Mouse (Mus musculus) liver, embryonic 16.5 days (tissue): ENCODE measurements around the gene Washc4. TPM values are rescaled to one million over a fixed set of nuclear protein-coding genes. Genes with fewer than 3 reads are reported as not detected.
A peak's percentile ranks its signal among the peaks of the same experiment; 100 is the strongest.

Experiments
- ATAC-seq: fragments of 200-750 bp; cut with Nextera tagmentation; 2 replicates; pipeline ENCODE4 v1.8.0; 2017; ENCODE audit warnings: low read depth, mild to moderate bottlenecking, moderate number of reproducible peaks, moderate library complexity
- H3K27ac ChIP-seq: fragments of 300-500 bp; sonication (generic); 2 replicates; pipeline ENCODE4 v1.5.1; 2014; ENCODE audit warnings: mild to moderate bottlenecking, low read length
- H3K27me3 ChIP-seq: fragments of 300-500 bp; sonication (generic); 2 replicates; pipeline ENCODE4 v1.6.1; 2014; ENCODE audit warnings: low read depth, low read length, mixed read lengths; ENCODE audit not compliant: control insufficient read depth, insufficient read depth
- H3K36me3 ChIP-seq: fragments of 300-500 bp; sonication (generic); 2 replicates; pipeline ENCODE4 v1.6.1; 2014; ENCODE audit warnings: mild to moderate bottlenecking; ENCODE audit not compliant: control insufficient read depth, insufficient read depth
- H3K4me1 ChIP-seq: fragments of 300-500 bp; sonication (generic); 2 replicates; pipeline ENCODE4 v1.6.1; 2014; ENCODE audit warnings: low read depth, low read length, mixed read lengths; ENCODE audit not compliant: control insufficient read depth
- H3K4me2 ChIP-seq: fragments of 300-500 bp; sonication (generic); 2 replicates; pipeline ENCODE4 v1.6.1; 2014; ENCODE audit warnings: low read depth, low read length, mixed read lengths
- H3K4me3 ChIP-seq: fragments of 300-500 bp; sonication (generic); 2 replicates; pipeline ENCODE4 v1.5.1; 2014; ENCODE audit warnings: low read depth, mild to moderate bottlenecking, low read length
- H3K9ac ChIP-seq: fragments of 300-500 bp; sonication (generic); 2 replicates; pipeline ENCODE4 v1.6.1; 2014; ENCODE audit warnings: low read depth, low read length
- H3K9me3 ChIP-seq: fragments of 300-500 bp; sonication (generic); replicated peaks from 2 replicates; pipeline ENCODE4 v1.6.1; 2016; ENCODE audit warnings: low read length; ENCODE audit not compliant: control insufficient read depth
- WGBS: fragments of 180-500 bp; shearing (Covaris S2); extraction: QIAGEN DNeasy Blood & Tissue Kit; methylation state at CpG from one replicate; pipeline ENCODE4 v1.1.7; 2014; ENCODE audit not compliant: insufficient replicate concordance; 5-methylcytosine and 5-hydroxymethylcytosine counted together
- polyA plus RNA-seq: library from polyadenylated mRNA; unstranded; fragments of >200 nt; fragmentation: Nextera tagmentation; extraction: Ambion mirVana; gene quantifications from 2 replicates; pipeline ENCODE4 v1.2.1, GENCODE M21; 2015

The Washc4 gene
- polyA plus RNA-seq, 1 experiment from 2014 or later = 9.2 TPM

DNA sequence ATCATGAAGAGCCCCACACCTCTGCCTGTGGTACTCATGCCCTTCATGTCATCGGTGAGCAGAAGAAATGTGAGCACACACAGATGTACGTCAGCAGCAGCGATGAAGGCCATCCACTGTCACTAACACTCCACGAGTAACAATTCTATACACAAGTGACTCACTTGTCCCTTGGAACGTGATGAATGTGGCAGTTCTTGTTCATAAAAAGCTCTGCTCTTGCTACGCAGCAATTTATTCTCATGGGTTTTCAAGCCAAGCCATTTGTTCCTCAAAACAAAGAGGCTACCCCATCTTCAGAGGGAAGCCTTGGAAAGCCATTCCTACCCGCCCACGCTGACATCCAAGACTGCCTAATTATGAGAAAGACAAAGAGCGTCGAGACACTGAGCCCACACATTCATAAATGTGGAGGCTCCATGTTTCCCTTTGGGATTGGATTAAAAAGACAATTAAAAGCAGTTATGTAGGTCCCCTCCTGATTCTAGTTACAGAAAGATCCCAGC, 96.4 kb downstream of the Washc4 start:
- Histone ChIP-seq H3K27ac (no peak overlapping the region), H3K36me3 (no peaks in the 10 kb centered on the region), H3K9me3 (no peaks in the 10 kb centered on the region), H3K27me3 (no peaks in the 10 kb centered on the region), H3K4me3 (no peak overlapping the region), H3K4me1 (peaks cover 15% of the 10 kb centered on the region), H3K9ac (no peak overlapping the region), H3K4me2 (no peak overlapping the region)
- whole genome bisulfite sequencing = 75% methylated on average over 10 of the region's 10 CpGs
- ATAC-seq = no peak

DNA sequence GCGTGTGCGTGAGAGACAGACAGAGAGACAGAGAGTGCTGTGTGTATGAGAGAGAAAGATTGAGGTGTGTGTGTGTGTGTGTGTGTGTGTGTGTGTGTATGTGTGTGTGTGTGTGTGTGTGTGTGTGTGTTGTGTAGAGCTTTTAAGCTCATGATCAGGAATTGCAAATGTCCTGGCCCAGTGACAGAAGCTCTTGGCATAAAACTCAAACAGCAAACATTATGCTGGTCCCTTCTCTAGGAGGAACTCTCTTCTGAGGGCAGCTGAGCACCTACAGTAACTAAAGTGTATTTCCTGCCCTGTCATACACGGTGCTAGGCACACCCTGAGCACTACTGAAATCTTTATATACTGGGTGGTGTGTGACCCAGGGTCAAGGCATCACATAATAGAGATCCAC, 98.1 kb downstream of the Washc4 start:
- Histone ChIP-seq H3K4me3 (no peak overlapping the region), H3K27ac (no peak overlapping the region), H3K9ac (no peak overlapping the region), H3K9me3 (no peaks in the 10 kb centered on the region), H3K4me1 (peaks cover 27% of the 10 kb centered on the region), H3K36me3 (no peaks in the 10 kb centered on the region), H3K4me2 (no peak overlapping the region), H3K27me3 (no peaks in the 10 kb centered on the region)
- ATAC-seq = no peak
- WGBS = 54% methylated on average over 3 of the region's 3 CpGs

DNA sequence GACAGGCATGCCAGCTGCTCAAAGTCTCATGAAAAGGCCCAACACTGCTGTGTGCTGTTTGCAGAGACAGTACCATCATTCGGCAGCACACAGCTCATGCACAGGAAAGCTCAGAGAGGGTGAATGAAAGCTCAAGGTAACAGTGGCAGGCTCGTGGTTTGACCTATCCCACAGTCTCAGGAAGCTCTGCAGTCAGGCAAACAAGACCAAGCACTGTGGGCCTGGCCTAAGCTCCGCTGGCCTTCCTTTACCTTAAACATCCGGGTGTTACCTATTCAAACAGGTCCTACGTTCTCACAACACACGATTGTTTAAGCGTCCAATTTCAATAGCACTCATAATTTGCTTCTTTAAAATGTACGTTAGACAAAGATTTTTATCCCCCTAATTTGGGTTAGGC, 100.6 kb downstream of the Washc4 start:
- no peaks in the 10 kb centered on the region for H3K9me3 ChIP-seq
- peaks cover 10% of the 10 kb centered on the region for H3K27me3 ChIP-seq
- no peak for ATAC-seq
- H3K36me3 ChIP-seq = no peaks in the 10 kb centered on the region
- WGBS = 31% methylated on average over 8 of the region's 8 CpGs
- H3K9ac ChIP-seq = no peak overlapping the region
- H3K4me3 ChIP-seq = no peak overlapping the region
- H3K27ac ChIP-seq = peak overlapping the region; percentile 34; the same call in 1 of the 2 replicates
- H3K4me1 ChIP-seq = peaks cover 27% of the 10 kb centered on the region
- H3K4me2 ChIP-seq = no peak overlapping the region

DNA sequence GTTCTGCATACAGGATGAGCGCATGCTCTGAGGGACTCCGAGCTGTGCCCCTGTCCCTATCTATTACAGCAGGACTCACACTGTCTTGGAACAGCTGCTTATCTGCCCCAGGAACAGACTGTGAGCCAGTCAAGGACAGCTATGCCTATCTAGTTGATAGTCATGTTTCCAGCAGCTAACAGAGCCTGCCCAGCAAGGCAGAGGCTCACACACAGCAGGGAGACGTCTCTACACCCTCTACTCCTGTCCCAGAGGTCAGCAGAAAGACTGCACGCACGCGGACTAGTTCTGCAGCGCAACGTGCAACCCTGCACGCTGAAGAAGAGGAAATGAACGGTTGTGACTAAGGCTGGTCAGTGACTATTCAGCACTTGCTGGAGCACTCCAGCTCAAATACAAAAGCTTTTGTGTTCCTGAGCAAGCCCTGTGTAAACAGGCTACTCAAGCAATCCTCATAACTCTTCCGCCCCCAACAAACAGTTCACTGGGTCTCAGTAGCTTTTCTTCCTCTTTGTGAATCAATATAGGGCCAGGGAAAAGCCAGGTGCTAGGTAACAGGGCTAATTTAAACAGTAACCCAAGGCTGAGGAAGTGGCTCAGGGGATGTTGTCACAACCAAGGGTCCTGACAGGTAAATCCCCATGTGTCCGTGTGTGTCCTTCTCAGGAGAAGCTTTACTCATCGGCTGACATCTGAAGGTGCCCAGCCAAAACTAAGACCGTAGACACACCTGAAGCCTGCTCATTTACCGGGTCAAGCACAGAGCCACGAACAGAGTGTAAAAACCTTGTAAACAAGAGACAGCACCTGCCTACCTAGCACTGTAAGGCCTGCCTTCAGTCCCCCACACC, 101.5 kb downstream of the Washc4 start:
- H3K4me2 ChIP-seq = peak overlapping the region; percentile 30; the same call in 1 of the 2 replicates
- H3K4me1 ChIP-seq = peaks cover 27% of the 10 kb centered on the region
- H3K27ac ChIP-seq = peak overlapping the region; percentile 68
- no peak overlapping the region for H3K4me3 ChIP-seq
- no peaks in the 10 kb centered on the region for H3K9me3 ChIP-seq
- peak overlapping the region; percentile 13; the same call in 1 of the 2 replicates for H3K9ac ChIP-seq
- peak; percentile 76 for ATAC-seq
- no peaks in the 10 kb centered on the region for H3K36me3 ChIP-seq
- H3K27me3 ChIP-seq = peaks cover 15% of the 10 kb centered on the region
- WGBS = 23% methylated on average over 16 of the region's 16 CpGs

DNA sequence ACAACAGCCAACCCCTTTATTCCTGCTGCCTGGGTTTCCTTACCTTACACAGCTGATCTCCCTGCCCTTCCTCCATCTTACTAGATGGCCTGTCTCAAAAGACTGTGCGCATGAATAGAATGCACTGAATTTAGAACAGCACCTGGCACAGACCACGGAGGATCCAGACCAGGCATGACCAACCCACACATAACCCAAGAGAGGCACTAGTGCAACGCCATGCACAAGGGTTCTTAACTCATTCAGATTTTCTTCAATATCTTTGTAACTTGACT, 102.1 kb downstream of the Washc4 start:
- no peaks in the 10 kb centered on the region for H3K9me3 ChIP-seq
- no peak overlapping the region for H3K4me3 ChIP-seq
- no peak overlapping the region for H3K9ac ChIP-seq
- no peak for ATAC-seq
- no peak overlapping the region for H3K4me2 ChIP-seq
- H3K27me3 ChIP-seq = peaks cover 16% of the 10 kb centered on the region
- no peaks in the 10 kb centered on the region for H3K36me3 ChIP-seq
- H3K27ac ChIP-seq = peak overlapping the region; percentile 68
- H3K4me1 ChIP-seq = peaks cover 27% of the 10 kb centered on the region
- WGBS = 61% methylated on average over 3 of the region's 3 CpGs

Other genes with a start within 250 kb of the Washc4 start
- gene Slc41a2, start 205.9 kb upstream of the Washc4 start, polyA plus RNA-seq = 0.15 TPM in 1 of 2 replicates, not detected in the other
- 0.19 and 0.20 TPM in 2 replicates for gene D10Wsu102e, start 183.5 kb upstream of the Washc4 start, polyA plus RNA-seq
- gene Aldh1l2, start 9.6 kb upstream of the Washc4 start, polyA plus RNA-seq = 0.36 and 0.44 TPM in 2 replicates
- 15.2 and 15.9 TPM in 2 replicates for gene Appl2, start 105.0 kb downstream of the Washc4 start, polyA plus RNA-seq
- 1.0 TPM in 2 replicates for gene 1500009L16Rik, start 179.1 kb downstream of the Washc4 start, polyA plus RNA-seq